Mouse (Mus musculus) sigmoid colon, adult 10 weeks (tissue): ENCODE data around the gene Pcgf3. TPM values are rescaled to one million over a fixed set of nuclear protein-coding genes. Genes with fewer than 3 reads are reported as not detected.

Experiments
- polyA plus RNA-seq: library from polyadenylated mRNA; stranded (reverse); fragments of 350-450 nt; fragmentation: Illumina TruSeq; extraction: RNeasy Lipid Tissue Mini Kit (QIAGEN cat#74804); gene quantifications from one replicate; pipeline ENCODE4 v1.2.3, GENCODE M21; 2014; ENCODE audit warnings: low read depth, low replicate concordance

Gene Pcgf3
- polyA plus RNA-seq, result 50.9 TPM

GRCm38 (mm10) chr5:108461082-108462065 lies at the start of gene Pcgf3:
Gene Pcgf3, plus strand, starts transcription at chr5:108461232.

GRCm38 (mm10) chr5:108433804-108434587 lies 27.0 kb upstream of the Pcgf3 start, which contains the start of gene Atp5k:
Gene Atp5k, minus strand, starts transcription at chr5:108434448.

GRCm38 (mm10) chr5:108448785-108449668 lies 12.0 kb upstream of the Pcgf3 start, which contains the start of gene Mfsd7a:
Gene Mfsd7a, minus strand, starts transcription at chr5:108448891.

GRCm38 (mm10) chr5:108549489-108550206 lies 88.6 kb downstream of the Pcgf3 start, which contains the start of gene Cplx1:
Gene Cplx1, minus strand, starts transcription at chr5:108550024.

Other genes starting within 250 kb of the Pcgf3 start
- gene Dr1, start 192.3 kb upstream of the Pcgf3 start, polyA plus RNA-seq, result 133 TPM
- 27.7 TPM for gene Pigg, start 148.6 kb upstream of the Pcgf3 start, polyA plus RNA-seq
- not detected for gene Gm42517, start 93.3 kb upstream of the Pcgf3 start, polyA plus RNA-seq
- gene Pde6b, start 72.8 kb upstream of the Pcgf3 start, polyA plus RNA-seq, result not detected
- 78.0 TPM for gene Atp5k, start 26.8 kb upstream of the Pcgf3 start, polyA plus RNA-seq
- gene Mfsd7a, start 12.3 kb upstream of the Pcgf3 start, polyA plus RNA-seq, result 5.7 TPM
- gene Cplx1, start 88.8 kb downstream of the Pcgf3 start, polyA plus RNA-seq, result 0.38 TPM
- gene Gak, start 168.5 kb downstream of the Pcgf3 start, polyA plus RNA-seq, result 129 TPM
- 19.7 TPM for gene Tmem175, start 168.5 kb downstream of the Pcgf3 start, polyA plus RNA-seq
- 8.2 TPM for gene Idua, start 199.1 kb downstream of the Pcgf3 start, polyA plus RNA-seq
- 17.7 TPM for gene Dgkq, start 208.4 kb downstream of the Pcgf3 start, polyA plus RNA-seq
- gene Slc26a1, start 214.3 kb downstream of the Pcgf3 start, polyA plus RNA-seq, result not detected
- 1.7 TPM for gene Fgfrl1, start 231.2 kb downstream of the Pcgf3 start, polyA plus RNA-seq